Mouse (Mus musculus) testis, postnatal 14 days (tissue): ENCODE measurements at regions not wholly inside any gene's neighbourhood (a gene's known extent, or its start where the extent isn't known, plus 50 kb on each side); places are given as distances from the start of the nearest gene placed in this dataset.

Source experiments
- DNase-seq: peaks from one replicate; pipeline ENCODE4 v3.0.0; 2021; ENCODE audit warnings: low spot score

DNA sequence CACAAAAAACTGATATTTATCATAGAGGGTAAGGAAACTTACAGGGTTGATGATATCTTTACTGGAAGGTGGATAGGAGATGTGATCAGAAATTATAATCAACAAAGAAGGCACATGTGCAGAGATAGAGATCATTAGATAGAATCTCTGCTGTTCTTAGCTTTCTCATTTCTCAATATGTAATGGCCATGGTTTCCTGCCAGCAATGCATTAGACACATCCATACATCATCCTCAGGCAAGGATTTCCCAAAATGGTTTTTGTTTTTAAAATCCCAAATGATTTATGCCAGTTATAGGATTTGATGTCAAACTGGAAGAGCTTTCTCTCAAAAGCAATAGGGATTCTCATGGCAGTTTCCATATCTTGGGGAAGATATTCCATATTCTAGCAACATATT is 52.0 kb upstream of the C030005K15Rik start:
- DNase-seq: no peak

DNA sequence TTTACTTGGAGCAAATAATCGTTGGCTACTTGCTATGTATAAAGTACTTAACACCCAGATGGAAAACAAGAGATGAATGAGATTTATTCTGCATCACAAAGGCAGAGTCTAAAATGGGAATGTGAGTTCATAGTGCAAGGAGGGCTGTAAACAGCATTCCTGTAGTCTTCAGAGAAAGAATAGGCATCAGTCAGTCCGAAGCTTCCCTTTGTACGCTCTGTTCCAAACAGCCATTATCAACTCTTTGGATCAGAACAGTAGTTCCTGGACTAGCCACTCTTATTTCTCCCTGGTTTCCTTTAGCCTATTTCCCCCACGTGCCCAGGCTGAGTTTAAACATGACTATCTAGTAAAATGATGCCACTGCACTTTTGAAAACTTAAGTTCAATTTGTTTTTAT is 52.8 kb upstream of the C030005K15Rik start:
- no peak for DNase-seq

DNA sequence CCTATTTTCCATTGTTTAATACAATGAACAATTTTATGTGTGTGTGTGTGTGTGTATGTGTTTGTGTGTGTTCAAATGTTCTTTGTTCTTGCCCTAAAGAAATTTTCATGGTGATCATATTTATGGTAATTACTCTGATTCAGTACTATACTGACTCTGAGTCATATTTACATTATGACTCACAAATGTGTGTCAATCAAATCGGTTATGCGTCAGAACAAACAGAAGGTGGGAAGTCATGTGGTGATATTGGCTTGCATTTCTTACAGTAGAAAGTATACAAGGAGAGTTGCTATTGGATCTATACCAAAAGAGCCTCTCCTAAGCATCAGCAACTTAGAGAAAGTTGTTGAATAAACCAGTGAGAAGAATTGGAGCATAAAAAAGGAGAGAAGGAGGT is 67.2 kb upstream of the C030005K15Rik start:
- no peak for DNase-seq

DNA sequence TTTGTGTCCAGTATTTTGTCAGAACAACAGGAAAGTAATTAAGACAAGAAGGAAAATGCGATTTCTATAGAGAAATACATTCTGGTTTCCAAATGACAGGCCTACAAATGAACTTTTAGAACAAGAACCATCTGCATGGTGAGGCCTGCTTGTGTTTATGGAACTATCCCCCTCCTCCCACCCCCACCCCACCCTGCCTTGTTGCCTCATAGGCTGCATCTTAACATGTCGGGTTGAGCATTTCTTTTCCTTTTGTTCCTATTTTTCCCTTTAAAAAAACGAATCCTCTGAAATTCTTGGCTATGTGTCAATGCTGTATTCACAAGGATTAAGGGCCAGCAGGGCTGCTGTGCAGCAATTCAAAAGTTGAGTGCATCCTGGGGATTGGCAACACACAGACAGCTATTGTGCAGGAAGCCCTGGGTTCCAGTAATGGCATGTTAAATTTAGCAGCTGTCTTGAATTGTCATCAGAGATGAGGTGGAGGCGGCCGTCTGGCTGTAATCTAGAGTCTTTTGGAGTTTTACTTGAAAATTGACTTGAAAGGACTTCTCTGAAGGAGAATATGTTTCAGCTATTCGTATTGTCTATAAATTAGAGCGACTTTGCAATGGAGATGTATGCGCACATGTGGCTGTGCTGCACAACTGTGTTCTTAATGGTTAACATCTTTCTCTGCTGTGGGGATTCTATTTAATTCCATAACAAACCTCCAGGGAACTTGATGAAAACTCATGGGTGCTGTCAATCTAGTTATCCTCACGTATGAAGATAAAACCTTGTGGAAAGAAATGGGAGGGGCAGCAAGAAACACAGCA is 75.1 kb upstream of the C030005K15Rik start:
- no peak for DNase-seq

DNA sequence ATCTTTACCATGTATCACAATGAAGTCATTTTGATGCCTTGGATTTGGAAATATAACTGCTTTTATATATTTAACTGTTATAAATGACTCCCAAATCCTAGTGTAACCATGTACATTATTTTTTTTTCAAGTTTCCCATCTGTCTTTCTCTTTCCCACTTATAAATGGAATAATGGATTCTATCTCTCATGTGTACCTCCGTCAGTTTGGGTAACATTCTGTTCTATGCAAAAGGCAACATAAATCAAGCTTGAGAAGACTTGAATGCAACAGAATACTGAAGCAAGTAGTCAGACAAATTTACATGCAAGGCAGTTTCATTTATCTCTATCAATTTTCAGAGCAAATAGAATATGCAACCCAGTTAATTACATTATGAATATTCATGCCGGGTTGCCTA is 81.4 kb upstream of the C030005K15Rik start:
- DNase-seq: no peak

DNA sequence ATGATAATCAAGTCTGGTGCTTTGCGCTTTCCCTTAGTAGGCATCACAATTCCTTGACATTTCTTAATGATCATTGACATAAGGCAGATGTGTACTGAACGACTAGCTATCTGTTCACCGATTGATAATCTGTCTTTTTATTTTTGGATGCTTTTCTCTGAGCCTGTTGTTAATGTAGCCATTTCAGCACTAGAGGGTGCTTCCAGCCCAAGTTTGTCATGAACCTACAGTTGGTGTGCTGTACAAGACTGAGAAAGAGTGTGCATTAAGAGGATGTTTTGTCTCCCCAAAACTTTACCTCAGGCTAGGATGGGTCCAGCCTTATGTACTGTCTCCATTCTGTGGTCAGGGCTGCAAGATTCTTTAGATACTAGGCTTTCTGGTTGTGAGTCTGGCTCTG is 116.0 kb upstream of the C030005K15Rik start:
- DNase-seq: no peak

DNA sequence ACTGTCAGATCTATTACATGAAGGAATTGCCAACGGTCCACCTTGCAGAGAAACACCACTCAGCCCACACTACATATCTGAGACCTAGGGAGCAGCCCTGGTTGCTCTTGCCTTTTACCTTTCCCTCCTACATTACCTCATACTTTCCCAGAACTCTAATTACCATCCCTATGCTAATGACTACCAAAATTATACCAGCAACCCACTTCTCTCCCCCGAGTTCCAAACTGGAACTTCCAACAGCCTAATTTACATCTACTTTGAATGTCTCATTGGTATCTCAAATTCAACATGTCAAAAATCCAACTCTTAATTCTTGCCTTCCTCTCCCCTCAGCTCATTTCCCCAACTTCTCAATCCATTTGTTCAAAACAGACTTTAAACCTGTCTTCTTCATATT is 124.9 kb upstream of the C030005K15Rik start:
- DNase-seq: no peak

DNA sequence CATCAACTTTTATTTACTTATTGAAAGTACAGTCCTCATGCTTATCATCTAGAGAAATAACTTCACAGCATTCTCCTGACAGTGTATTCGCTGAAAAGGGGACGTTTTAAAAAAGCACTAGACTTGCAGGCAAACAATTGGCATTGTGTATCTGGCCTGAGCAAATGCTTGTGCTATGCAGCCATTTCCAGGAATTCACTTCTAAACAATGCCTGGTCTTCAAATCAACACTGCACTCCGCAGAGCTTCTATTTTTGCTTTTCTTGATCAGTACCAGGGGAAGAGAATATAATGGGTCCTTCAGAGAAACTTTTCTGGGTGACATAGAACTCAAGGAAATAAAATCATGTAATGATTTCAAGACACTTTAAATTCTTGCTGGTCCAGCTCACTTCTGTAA is 150.5 kb upstream of the C030005K15Rik start:
- no peak for DNase-seq

DNA sequence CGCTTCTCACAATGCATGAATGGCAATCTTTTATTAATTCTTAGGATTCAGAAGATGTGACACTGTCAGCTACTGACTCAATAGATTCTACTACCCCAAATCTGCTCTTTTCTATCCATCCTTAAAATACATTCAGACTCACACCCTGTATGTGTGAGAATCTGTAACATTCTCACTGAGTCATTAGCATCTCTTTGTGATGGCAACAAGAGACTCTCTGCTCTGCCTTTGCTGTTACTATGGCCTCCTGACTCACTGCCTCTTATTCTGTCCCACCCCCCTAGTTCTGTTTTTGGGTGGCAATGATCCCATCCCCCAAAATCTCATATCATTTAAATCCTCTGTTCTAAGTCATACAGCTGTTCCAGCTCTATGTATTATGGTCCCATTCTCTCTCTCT is 159.5 kb upstream of the C030005K15Rik start:
- no peak for DNase-seq

DNA sequence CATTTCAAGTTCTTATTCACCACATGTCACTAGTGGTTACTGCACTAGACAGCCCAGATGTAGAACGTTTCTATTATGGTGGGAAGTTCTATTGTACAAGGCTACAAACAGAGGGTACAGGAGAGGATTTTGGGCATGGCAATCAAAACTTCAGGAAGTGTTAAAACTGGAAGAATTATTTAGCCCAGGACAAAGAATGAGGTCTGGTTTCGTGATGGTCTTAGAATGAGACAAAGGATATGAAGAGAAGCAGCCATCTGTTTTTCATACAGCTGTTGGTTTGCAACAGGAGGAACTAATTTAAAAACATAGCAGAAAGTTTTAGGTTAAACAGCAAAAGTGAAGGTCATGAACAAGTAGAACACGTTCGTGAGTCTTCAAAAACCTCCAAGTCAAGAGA is 179.2 kb upstream of the C030005K15Rik start:
- DNase-seq: no peak

DNA sequence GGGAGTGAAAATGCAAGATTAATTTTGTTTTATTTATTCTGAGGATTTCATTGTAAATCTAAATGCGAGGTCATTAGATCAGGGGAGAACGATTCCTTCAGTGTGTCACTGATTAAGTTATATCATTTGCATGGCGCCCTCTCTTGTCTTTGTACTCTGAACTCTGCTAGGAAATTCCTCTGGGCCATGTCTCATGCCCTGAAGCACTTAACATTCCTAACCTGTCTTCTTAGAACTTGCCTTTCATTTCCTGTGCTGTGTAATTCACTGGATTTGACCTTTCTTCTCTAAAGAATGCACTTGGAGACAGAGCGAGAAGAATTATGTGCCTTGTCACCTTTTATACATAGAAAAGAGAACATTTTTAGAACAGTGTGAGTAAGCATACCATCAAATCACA is 199.0 kb upstream of the C030005K15Rik start:
- DNase-seq: no peak

DNA sequence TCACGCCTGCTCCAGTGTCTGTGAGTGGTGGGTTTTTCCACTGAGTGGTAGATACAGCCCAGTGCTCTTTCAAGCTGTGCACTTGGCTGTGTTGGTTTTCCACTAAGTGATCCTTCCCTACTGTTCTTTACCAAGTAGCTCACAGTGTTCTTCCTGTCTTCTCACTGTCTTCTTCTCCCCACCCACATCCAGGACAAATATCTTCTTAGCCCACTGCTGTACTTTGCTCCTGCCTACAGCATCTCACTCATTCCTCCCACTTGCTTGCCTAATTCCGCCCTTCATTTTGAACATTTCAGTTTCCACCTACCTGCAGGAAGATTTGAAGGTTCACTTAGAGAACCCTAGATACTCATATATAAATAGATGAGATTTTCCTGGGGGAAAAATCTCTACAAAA is 213.8 kb upstream of the C030005K15Rik start:
- no peak for DNase-seq

DNA sequence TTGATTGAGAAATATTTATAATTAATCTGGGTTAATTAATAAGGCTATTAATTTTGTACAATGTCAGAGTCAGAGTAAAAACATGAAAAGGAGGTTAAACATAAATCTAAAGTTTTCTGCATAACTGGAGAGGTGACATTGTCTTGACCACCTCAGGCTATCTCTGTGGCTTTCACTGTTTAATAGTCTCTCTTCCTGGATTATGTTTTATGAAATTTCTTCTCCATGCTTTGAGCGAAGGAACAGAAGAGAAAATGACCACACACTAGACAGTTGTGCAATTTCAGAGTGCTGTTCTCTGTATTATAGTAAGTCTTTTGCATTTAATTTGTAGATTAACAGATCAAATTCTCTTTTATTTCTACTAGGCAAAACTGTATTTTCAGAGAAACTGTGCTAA is 239.3 kb upstream of the C030005K15Rik start:
- DNase-seq: no peak

DNA sequence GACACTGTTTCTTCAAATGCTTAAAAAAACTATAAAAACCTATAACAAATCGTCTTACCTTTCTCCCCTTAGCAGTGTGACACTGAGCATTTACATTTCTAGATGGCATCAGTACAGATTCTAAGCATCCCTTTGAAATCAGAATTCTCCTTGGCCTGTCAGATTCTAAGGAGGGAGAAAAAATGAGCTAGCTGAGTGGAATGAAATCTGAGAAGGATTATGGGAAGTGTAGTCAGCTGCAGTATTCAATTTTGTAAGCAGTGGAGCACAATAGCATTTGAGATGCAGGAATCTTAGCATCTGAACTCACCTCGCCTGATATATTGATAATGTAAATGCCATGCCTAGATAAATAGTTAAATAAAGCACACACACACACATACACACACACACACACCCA is 240.4 kb upstream of the C030005K15Rik start:
- DNase-seq: no peak

DNA sequence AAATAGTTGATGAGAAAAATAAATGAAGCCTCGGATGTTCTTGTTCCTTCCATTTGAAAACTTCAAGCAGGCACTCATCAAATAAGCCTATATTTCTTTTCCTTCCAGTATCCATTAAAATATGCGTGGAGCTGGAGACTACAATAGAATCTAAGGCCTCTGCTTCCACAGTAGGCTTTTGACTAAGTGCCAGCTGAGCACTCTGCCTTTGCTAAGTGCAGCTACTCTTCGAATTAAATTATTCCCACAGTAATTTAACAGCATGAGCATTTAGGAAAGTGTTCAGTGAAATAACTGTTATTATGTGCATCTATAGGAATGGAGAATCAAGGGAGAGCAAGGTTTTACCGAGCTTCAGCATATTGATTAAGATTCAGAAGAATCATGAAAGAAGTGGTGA is 280.5 kb upstream of the C030005K15Rik start:
- DNase-seq: no peak

DNA sequence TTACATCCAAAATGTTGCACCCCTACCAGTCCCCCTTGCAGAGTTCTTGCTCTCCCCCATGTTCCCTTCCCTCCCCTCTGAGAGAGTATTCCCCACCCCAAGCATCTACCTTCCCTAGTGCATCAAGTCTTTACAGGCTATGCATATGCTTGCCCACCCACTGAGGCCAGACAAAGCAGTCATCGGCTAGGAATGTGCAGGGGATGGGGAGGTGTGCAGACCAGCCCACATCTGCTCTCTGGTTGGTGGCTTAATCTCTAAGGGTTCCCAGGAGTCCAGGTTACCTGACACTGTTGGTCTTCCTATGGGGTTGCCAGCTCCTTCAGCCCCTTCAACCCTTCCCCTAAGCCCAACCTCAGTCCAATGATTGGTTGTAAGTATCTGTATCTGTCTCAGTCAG is 281.8 kb upstream of the C030005K15Rik start:
- DNase-seq: no peak

DNA sequence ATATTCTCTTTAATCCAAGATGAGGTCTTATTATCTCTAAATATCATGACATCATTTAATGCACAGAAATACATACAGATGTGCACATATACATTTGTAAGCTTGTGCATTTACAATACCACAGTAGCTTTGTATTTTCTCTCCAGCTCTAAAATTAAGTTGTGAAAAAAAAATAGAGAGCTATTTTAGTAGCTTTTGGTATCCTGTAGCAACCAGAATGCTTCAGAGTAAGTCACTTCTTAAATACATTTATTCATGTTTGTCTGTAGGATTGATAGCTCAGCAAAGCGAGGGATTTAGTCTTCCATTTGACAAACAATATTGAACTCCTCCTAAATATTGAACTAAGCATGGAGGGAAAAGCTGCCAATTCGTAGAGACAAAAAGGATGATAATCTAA is 286.4 kb upstream of the C030005K15Rik start:
- no peak for DNase-seq

DNA sequence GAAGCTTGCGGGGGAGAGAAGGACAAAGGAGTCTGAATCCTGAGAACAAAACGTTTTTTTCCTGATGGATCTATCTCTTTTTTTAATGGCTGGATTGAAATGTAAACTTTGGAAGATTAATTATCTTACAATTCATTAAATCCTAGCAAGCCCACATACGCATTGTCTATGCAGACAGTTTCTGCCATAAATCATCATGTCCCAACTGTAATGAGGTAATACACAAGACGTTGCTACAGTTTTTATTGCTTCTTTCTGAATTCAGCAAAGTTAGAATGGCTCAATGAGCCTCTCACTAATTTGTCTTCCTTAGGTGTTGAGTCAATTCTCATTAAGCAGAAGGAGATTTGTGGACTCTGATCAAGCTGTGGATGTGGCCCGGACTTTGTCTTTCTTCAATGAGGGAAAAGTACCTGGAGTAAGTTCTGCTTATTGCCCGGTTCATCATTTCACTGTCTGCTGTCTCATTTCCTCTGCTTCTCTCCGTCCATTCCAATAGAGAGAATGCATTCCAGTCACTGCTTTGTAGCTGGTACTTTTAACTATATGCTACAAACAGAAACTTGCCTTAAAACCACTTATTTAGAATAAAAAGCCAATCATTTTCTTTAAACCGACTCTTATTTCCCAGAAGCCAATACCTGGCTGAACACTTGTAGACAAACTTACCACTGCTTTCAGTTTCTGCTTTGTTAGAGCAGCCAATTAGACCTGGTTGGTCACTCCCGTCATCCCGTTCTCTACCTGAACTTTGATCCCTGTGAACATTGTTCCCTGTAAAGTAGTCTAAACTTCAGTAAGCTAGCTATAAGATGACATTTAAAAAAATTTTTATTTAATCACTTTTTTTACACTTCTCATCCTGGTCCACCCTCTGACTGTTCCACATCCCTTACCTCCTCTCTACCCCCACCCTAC is 288.7 kb upstream of the C030005K15Rik start:
- DNase-seq: no peak

DNA sequence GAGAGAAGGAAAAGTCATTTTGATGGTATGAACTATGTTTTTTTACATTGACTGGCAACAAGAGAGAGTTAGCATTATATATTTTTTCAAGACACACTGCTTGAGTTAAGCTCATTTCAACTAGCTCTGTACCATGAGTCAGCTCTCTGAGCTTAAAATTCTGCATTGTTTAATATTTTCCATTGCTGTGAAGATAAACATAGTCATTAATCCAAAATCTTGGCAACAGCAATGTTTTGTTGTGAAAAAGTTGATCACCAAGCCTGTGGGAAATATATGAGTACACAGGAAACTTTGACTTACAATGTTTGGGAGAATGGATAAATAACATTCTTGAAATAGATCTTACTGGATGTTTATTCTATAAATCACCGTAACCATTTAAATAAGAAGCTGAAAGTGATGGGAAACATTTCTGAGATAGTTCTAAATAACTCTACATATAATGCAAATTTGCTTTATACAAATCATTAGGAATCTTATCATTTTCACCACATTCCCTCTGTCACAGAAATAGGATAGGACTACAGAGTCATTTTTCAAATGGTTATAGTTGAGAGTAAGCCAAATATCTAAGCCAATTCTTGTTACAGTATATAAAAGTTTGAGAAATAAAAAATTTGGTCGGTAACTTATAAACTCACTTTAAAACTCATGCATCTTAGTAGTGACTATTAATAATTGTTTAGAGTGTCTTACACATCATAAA is 290.2 kb upstream of the C030005K15Rik start:
- DNase-seq: no peak

DNA sequence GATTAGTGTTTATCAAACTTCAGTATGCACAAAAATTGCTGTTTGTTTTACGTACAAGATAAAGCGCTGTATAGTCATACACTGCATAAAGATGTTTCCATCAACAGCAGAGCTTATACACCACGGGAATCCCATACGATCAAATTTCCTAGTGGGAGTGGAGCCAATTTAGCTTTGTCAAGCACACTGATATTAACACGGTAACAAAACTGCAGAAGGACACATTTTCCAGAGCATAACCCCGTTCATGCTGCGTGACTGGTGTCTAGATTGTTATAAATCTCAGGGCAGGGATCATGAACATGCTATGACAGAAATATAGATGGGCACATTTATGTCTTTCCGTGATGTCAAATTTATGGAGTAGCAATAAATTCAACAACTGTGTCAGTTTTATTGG is 302.6 kb upstream of the C030005K15Rik start:
- no peak for DNase-seq

DNA sequence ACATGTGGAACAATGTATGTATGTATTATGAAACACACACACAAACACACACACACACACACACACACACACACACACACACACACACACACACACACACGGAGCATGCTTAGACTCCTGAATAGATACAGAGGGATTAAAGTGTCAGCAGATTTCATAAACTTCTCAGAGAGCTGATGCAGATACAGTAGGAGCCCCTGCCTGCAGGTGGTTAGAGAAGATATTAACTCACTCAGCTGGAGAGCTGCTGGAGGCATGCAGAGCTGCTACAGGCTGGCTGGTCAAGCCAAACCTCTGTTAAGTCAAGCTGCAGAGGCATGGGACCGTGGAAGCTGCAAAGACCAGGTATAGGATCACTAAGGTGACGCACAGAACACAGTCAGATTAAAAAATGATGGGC is 303.1 kb upstream of the C030005K15Rik start:
- DNase-seq: no peak

DNA sequence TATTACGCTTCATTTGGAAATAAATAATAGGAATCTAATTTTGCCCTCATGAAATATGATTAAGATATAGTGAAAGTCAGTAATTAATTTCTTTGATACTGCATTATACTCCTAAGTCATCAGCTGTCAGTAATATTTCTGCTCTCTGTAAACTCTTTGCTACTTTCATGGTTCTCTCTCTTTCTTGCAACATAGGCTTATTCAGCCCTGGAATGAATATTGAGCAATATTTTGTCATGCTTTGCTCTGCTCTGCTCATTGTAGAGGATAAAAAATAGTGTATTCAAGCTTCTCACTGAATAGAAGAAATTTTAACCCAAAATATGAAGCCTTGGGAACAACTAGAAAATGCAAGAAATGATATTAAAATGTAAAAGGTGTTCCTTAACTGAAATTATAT is 306.1 kb upstream of the C030005K15Rik start:
- DNase-seq: no peak

DNA sequence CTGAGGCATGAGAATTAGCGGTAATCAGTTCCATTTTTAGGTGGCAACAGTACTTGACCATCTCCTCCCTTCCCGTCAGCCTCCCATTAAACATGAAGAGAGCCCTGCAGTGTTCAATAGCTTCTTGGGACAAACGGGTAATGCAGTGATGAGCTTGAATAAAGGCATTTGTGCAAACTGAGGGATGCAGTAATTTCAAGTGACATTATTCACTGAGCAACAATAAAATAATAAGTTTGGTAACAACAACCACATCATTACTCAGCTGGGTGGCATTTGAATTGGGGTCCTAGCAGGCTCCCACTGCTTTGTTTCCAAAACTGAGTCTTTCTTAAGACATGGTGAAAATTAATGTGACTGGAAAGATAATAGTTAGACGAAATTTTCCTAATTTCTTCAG is 315.2 kb upstream of the C030005K15Rik start:
- DNase-seq: no peak
